Mouse (Mus musculus): ENCODE data around the gene Dync2h1.
"Not testable (repeated sequence)": the region's sequence is repeated elsewhere in the genome, so short reads cannot be mapped to it uniquely, and the experiment has no call there.

The Dync2h1 gene

GRCm38 (mm10) chr9:7184172-7184896 lies at the start of gene Dync2h1, which contains the start of gene Dcun1d5:
TSS of gene Dync2h1 (minus strand) at chr9:7184446.
TSS of gene Dcun1d5 (plus strand) at chr9:7184520.
- peak; percentile 95 for DNase-seq (ENCODE audit: low read depth, low spot score)
- H3K27me3 ChIP-seq (ENCODE audit: control insufficient read depth, insufficient read depth, low read length, poor library complexity, severe bottlenecking): no peaks in the 10 kb centered on the region
- no peaks in the 10 kb centered on the region for H3K36me3 ChIP-seq (ENCODE audit: control insufficient read depth, insufficient read depth, low read length, poor library complexity, severe bottlenecking)

- Histone ChIP-seq H3K27me3 (ENCODE audit: control insufficient read depth, insufficient read depth, low read length, poor library complexity, severe bottlenecking) (no peaks in the 10 kb centered on the region), H3K36me3 (ENCODE audit: control insufficient read depth, insufficient read depth, low read length, poor library complexity, severe bottlenecking) (0 out of 2 replicates have a peak, but pooled peaks cover 2% of the 10 kb centered on the region)
- peak; percentile 45 for DNase-seq (ENCODE audit: low read depth, low spot score)
These were observed 37.2 kb upstream of the Dync2h1 start for GRCm38 (mm10) chr9:7221460-7221859.

- DNase-seq (ENCODE audit: low read depth, low spot score): peak; percentile 32
These were observed 36.8 kb upstream of the Dync2h1 start for GRCm38 (mm10) chr9:7221024-7221423.

DNA sequence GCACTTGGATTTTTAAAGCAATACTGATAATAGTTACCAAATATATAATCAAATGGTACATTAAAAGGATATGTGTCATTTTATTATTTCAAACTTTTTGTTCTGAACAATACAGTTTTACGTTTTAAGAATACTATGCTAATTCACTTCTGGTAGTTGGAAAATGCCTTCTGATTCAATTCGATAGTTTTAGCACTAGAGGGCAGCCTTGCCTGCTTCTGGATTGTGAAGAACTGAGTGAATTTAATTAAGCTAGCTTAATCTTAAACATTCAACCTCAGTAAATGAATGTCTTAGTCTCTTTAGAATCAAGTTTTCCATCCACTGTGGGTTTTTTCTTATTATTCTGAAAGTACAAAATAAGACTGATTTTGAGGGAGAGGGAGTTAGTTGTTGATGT lies 32.0 kb upstream of the Dync2h1 start:
- H3K36me3 ChIP-seq (ENCODE audit: control insufficient read depth, insufficient read depth, low read length, poor library complexity, severe bottlenecking): 0 out of 2 replicates have a peak, but pooled peaks cover 2% of the 10 kb centered on the region
- no peaks in the 10 kb centered on the region for H3K27me3 ChIP-seq (ENCODE audit: control insufficient read depth, insufficient read depth, low read length, poor library complexity, severe bottlenecking)
- peak; percentile 60 for DNase-seq (ENCODE audit: low read depth, low spot score)

More at GRCm38 (mm10) chr9:7221024-7221423, 36.8 kb upstream of the Dync2h1 start:
- H3K27me3 ChIP-seq (ENCODE audit: control insufficient read depth, insufficient read depth, low read length, poor library complexity, severe bottlenecking): no peaks in the 10 kb centered on the region
- H3K36me3 ChIP-seq (ENCODE audit: control insufficient read depth, insufficient read depth, low read length, poor library complexity, severe bottlenecking): 0 out of 2 replicates have a peak, but pooled peaks cover 2% of the 10 kb centered on the region

GRCm38 (mm10) chr9:7190694-7191093 lies 6.4 kb upstream of the Dync2h1 start:
- H3K36me3 ChIP-seq (ENCODE audit: control insufficient read depth, insufficient read depth, low read length, poor library complexity, severe bottlenecking); H3K27me3 ChIP-seq (ENCODE audit: control insufficient read depth, insufficient read depth, low read length, poor library complexity, severe bottlenecking); DNase-seq (ENCODE audit: low read depth, low spot score): not testable (repeated sequence)

DNA sequence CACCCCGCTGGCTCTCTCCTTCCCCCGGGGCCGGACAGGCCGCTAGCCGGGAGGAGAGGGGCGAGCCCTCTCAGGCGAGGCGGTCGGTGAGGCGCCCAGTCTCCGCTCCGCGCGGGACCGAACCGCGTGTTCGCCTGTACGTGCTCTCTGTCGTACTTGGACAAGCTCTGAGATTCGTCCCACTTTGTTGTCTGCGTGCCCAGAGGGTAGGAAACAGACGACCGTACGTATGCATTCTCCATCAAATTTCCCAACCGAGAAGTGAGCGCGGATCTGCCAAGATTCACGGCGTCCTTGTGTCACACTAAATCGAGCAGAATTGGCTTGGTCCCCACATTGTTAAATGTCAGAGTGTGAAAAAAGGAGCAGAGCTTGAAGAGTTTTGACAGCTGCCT lies 648 bp upstream of the Dync2h1 start:
- H3K36me3 ChIP-seq (ENCODE audit: control insufficient read depth, insufficient read depth, low read length, poor library complexity, severe bottlenecking): no peaks in the 10 kb centered on the region
- no peak for DNase-seq (ENCODE audit: low read depth, low spot score)
- H3K27me3 ChIP-seq (ENCODE audit: control insufficient read depth, insufficient read depth, low read length, poor library complexity, severe bottlenecking): no peaks in the 10 kb centered on the region

- H3K36me3 ChIP-seq (ENCODE audit: control insufficient read depth, insufficient read depth, low read length, poor library complexity, severe bottlenecking): no peaks in the 10 kb centered on the region
- no peaks in the 10 kb centered on the region for H3K27me3 ChIP-seq (ENCODE audit: control insufficient read depth, insufficient read depth, low read length, poor library complexity, severe bottlenecking)
- DNase-seq (ENCODE audit: low read depth, low spot score): peak; percentile 91
These were observed 7.3 kb downstream of the Dync2h1 start for GRCm38 (mm10) chr9:7176618-7177610.

DNA sequence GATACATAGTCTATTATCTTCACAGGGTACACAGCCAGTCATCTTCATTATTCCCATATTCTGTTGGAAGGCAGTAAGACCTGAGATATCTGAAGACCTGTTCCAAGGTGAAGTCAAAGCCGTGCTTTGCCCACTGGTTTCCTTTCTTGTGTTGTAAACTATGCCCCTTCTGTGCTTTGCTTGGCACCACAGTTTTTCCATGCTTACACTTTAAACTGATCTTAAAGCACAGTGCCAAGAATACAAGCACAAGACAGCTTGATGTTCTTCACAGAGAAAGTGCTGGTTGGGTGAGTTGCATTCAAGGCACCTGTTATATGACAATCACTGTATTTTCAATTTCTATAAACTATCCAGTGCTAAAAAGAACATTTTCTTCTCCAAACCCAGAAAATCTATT lies 10.5 kb downstream of the Dync2h1 start:
- H3K36me3 ChIP-seq (ENCODE audit: control insufficient read depth, insufficient read depth, low read length, poor library complexity, severe bottlenecking): no peaks in the 10 kb centered on the region
- no peaks in the 10 kb centered on the region for H3K27me3 ChIP-seq (ENCODE audit: control insufficient read depth, insufficient read depth, low read length, poor library complexity, severe bottlenecking)
- DNase-seq (ENCODE audit: low read depth, low spot score): no peak

GRCm38 (mm10) chr9:7167339-7167998 lies 16.8 kb downstream of the Dync2h1 start:
- H3K27me3 ChIP-seq (ENCODE audit: control insufficient read depth, insufficient read depth, low read length, poor library complexity, severe bottlenecking): no peaks in the 10 kb centered on the region
- DNase-seq (ENCODE audit: low read depth, low spot score): no peak
- no peaks in the 10 kb centered on the region for H3K36me3 ChIP-seq (ENCODE audit: control insufficient read depth, insufficient read depth, low read length, poor library complexity, severe bottlenecking)

GRCm38 (mm10) chr9:7160688-7161087 lies 23.6 kb downstream of the Dync2h1 start:
- no peak for DNase-seq (ENCODE audit: low read depth, low spot score)
- Histone ChIP-seq H3K27me3 (ENCODE audit: control insufficient read depth, insufficient read depth, low read length, poor library complexity, severe bottlenecking) (no peaks in the 10 kb centered on the region), H3K36me3 (ENCODE audit: control insufficient read depth, insufficient read depth, low read length, poor library complexity, severe bottlenecking) (0 out of 2 replicates have a peak, but pooled peaks cover 1% of the 10 kb centered on the region)

DNA sequence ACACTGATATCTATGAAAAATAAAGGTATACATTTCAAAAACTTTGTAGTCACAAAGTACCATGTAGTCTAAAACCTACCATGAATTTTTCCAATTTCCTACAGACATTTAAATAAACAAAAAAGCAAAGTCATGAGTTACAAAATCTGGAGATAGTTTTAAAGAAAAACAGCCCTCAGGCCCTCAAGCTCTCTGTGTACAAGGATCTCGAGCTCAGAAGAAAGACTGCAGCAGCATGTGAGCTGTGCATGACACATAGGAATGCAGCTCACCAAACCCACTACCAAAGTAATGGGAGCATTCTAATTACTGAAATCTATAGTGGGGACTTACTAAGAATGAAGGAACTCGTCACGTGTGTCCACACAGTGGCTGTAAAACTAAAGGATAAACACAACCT lies 24.5 kb downstream of the Dync2h1 start:
- Histone ChIP-seq H3K27me3 (ENCODE audit: control insufficient read depth, insufficient read depth, low read length, poor library complexity, severe bottlenecking) (no peaks in the 10 kb centered on the region), H3K36me3 (ENCODE audit: control insufficient read depth, insufficient read depth, low read length, poor library complexity, severe bottlenecking) (0 out of 2 replicates have a peak, but pooled peaks cover 1% of the 10 kb centered on the region)
- DNase-seq (ENCODE audit: low read depth, low spot score): no peak

DNA sequence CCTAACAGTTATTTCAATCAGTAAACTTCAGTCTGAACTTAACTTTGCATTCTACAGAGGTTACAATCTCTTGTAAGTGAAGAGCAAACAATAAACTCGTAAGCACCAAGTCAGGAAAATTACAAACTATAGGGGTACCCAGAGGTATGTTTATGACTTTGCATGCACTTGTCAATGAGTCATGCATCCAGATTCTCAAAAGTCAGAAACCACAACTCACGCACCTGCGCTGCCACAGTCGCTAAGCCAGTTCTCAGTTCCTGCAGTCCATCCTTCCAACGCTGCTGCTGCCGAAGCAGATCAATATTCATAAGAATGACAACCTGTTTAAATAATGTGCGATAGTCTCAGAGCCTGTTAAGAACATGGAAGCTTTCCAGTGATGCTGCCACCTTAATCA lies 25.6 kb downstream of the Dync2h1 start:
- DNase-seq (ENCODE audit: low read depth, low spot score): no peak
- 0 out of 2 replicates have a peak, but pooled peaks cover 1% of the 10 kb centered on the region for H3K36me3 ChIP-seq (ENCODE audit: control insufficient read depth, insufficient read depth, low read length, poor library complexity, severe bottlenecking)
- H3K27me3 ChIP-seq (ENCODE audit: control insufficient read depth, insufficient read depth, low read length, poor library complexity, severe bottlenecking): no peaks in the 10 kb centered on the region

GRCm38 (mm10) chr9:7154391-7154790 lies 29.9 kb downstream of the Dync2h1 start:
- 0 out of 2 replicates have a peak, but pooled peaks cover 1% of the 10 kb centered on the region for H3K36me3 ChIP-seq (ENCODE audit: control insufficient read depth, insufficient read depth, low read length, poor library complexity, severe bottlenecking)
- DNase-seq (ENCODE audit: low read depth, low spot score): no peak
- H3K27me3 ChIP-seq (ENCODE audit: control insufficient read depth, insufficient read depth, low read length, poor library complexity, severe bottlenecking): no peaks in the 10 kb centered on the region

- no peaks in the 10 kb centered on the region for H3K27me3 ChIP-seq (ENCODE audit: control insufficient read depth, insufficient read depth, low read length, poor library complexity, severe bottlenecking)
- DNase-seq (ENCODE audit: low read depth, low spot score): no peak
- H3K36me3 ChIP-seq (ENCODE audit: control insufficient read depth, insufficient read depth, low read length, poor library complexity, severe bottlenecking): no peaks in the 10 kb centered on the region
These were observed 61.4 kb downstream of the Dync2h1 start for GRCm38 (mm10) chr9:7122863-7123262.
